Mouse (Mus musculus) testis, adult 2 months (tissue): Measurements from ENCODE around the gene S100a6.

ENCODE experiments used
- CTCF ChIP-seq: fragments of 200-500 bp; IDR thresholded peaks from 2 replicates; pipeline ENCODE4 v1.5.1; 2012; ENCODE audit warnings: low read depth, mild to moderate bottlenecking, inconsistent platforms, low read length, moderate library complexity; ENCODE audit not compliant: control insufficient read depth, insufficient read depth, insufficient replicate concordance
- POLR2A ChIP-seq: fragments of 200-500 bp; IDR thresholded peaks from 2 replicates; pipeline ENCODE4 v1.6.1; 2012; ENCODE audit warnings: low read depth, mild to moderate bottlenecking, inconsistent platforms, low read length, moderate library complexity; ENCODE audit not compliant: control insufficient read depth

- TF ChIP-seq CTCF, result no peak
- no peak for TF ChIP-seq POLR2A
Measured at GRCm38 (mm10) chr3:90612061-90612460, 621 bp upstream of the S100a6 start.
